Mouse (Mus musculus) embryonic facial prominence, embryonic 11.5 days (tissue): ENCODE measurements around the gene Pogk. TPM values are rescaled to one million over a fixed set of nuclear protein-coding genes. Genes with fewer than 3 reads are reported as not detected.

Source experiments
- ATAC-seq: fragments of 200-750 bp; cut with Nextera tagmentation; replicated peaks from 2 replicates; pipeline ENCODE4 v1.8.0; 2017; ENCODE audit warnings: low read depth; ENCODE audit not compliant: insufficient number of reproducible peaks, low FRiP score, low TSS enrichment
- DNase-seq: peaks from one replicate; pipeline ENCODE4 v3.0.0-alpha.2; 2015; ENCODE audit warnings: low spot score
- H3K27ac ChIP-seq: fragments of 300-500 bp; sonication (generic); replicated peaks from 2 replicates; pipeline ENCODE4 v1.5.1; 2014; ENCODE audit warnings: mild to moderate bottlenecking, low read depth, low read length, control low read depth
- H3K27me3 ChIP-seq: fragments of 300-500 bp; sonication (generic); 2 replicates; pipeline ENCODE4 v1.6.1; 2014; ENCODE audit warnings: mild to moderate bottlenecking, low read length, moderate library complexity, mixed read lengths; ENCODE audit not compliant: control insufficient read depth, insufficient read depth
- H3K36me3 ChIP-seq: fragments of 300-500 bp; sonication (generic); replicated peaks from 2 replicates; pipeline ENCODE4 v1.6.1; 2014; ENCODE audit warnings: low read depth, mild to moderate bottlenecking, low read length, moderate library complexity, mixed read lengths; ENCODE audit not compliant: control insufficient read depth, insufficient read depth
- H3K4me1 ChIP-seq: fragments of 300-500 bp; sonication (generic); 2 replicates; pipeline ENCODE4 v1.6.1; 2014; ENCODE audit warnings: low read length, mixed read lengths; ENCODE audit not compliant: control insufficient read depth, insufficient read depth
- H3K4me2 ChIP-seq: fragments of 300-500 bp; sonication (generic); 2 replicates; pipeline ENCODE4 v1.6.1; 2014; ENCODE audit warnings: low read depth, mild to moderate bottlenecking, control low read depth, low read length, moderate library complexity
- H3K4me3 ChIP-seq: fragments of 300-500 bp; sonication (generic); 2 replicates; pipeline ENCODE4 v1.5.1; 2014; ENCODE audit warnings: low read depth, low read length, control low read depth
- H3K9ac ChIP-seq: fragments of 300-500 bp; sonication (generic); replicated peaks from 2 replicates; pipeline ENCODE4 v1.6.1; 2014; ENCODE audit warnings: mild to moderate bottlenecking, control low read depth, low read length
- H3K9me3 ChIP-seq: fragments of 300-500 bp; sonication (generic); replicated peaks from 2 replicates; pipeline ENCODE4 v1.6.1; 2016; ENCODE audit warnings: mild to moderate bottlenecking, low read length, inconsistent platforms, mixed read lengths; ENCODE audit not compliant: control insufficient read depth
- WGBS: fragments of 180-500 bp; shearing (Covaris S2); extraction: QIAGEN DNeasy Blood & Tissue Kit; methylation state at CpG from one replicate; pipeline ENCODE4 v1.1.7; 2014; 5-methylcytosine and 5-hydroxymethylcytosine counted together
- polyA plus RNA-seq: library from polyadenylated mRNA; unstranded; fragments of >200 nt; fragmentation: Nextera tagmentation; extraction: Ambion mirVana; gene quantifications from 2 replicates; pipeline ENCODE4 v1.2.1, GENCODE M21; 2014

The Pogk gene
- polyA plus RNA-seq, 1 experiment from 2014 or later, result 28.1 TPM

DNA sequence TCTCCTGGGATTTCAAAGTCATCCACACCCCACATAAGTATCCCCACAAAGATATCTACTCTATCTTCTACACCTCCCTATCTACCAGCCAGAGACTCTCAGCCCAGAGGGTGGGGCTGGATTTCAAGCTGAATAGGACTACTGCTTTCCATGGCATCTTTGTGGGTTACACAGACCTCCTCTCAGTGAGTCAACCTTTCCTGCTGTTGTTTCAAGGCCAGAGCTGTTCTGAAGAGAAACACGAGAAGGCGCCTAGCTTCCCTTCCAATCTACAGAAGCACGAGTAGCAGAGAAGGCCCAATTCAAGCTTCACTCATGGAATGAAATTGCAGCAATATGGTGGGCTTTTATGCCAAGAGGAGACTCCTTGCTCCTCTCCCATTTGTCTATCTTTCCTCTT lies 5.8 kb downstream of the Pogk start:
- H3K4me2 ChIP-seq, result no peak overlapping the region
- H3K27me3 ChIP-seq, result no peaks in the 10 kb centered on the region
- 0 out of 2 replicates have a peak, but pooled peaks cover 2% of the 10 kb centered on the region for H3K4me1 ChIP-seq
- H3K4me3 ChIP-seq, result no peak overlapping the region
- H3K36me3 ChIP-seq, result peaks cover 12% of the 10 kb centered on the region; the same call in 1 of the 2 replicates
- 90% methylated on average over 3 of the region's 3 CpGs for WGBS
- no peaks in the 10 kb centered on the region for H3K9me3 ChIP-seq
- DNase-seq (no peak), ATAC-seq (no peak)
- no peak overlapping the region for H3K27ac ChIP-seq
- H3K9ac ChIP-seq, result no peak overlapping the region

- Histone ChIP-seq H3K4me1 (no peaks in the 10 kb centered on the region), H3K9ac (no peak overlapping the region), H3K4me2 (no peak overlapping the region), H3K4me3 (no peak overlapping the region), H3K27me3 (no peaks in the 10 kb centered on the region), H3K36me3 (peaks cover 22% of the 10 kb centered on the region), H3K9me3 (no peaks in the 10 kb centered on the region), H3K27ac (no peak overlapping the region)
- ATAC-seq (no peak), DNase-seq (no peak)
- 91% methylated on average over 4 of the region's 4 CpGs for WGBS
These were observed 7.7 kb downstream of the Pogk start for GRCm38 (mm10) chr1:166402003-166402402.

DNA sequence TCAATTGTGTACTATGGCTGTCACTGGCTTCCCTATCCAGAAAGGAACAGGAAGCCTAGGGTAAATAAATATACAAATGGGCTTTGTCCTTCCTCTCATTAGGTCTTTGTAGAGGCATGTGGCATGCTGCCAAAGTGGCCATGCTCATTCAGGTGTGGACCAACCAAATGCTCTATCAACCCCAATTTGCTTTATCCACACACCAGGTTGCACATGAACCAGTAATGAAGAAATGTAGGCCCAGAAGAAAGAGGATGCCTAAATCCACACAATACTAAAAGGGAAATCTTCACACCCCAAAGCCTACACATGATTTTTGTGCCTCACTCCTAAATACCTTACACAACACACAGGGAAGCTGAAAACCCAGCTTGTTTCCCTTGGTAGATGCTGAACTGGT lies 8.2 kb downstream of the Pogk start:
- ATAC-seq (no peak), DNase-seq (no peak)
- no peak overlapping the region for H3K9ac ChIP-seq
- no peak overlapping the region for H3K27ac ChIP-seq
- H3K36me3 ChIP-seq, result peaks cover 22% of the 10 kb centered on the region
- no peaks in the 10 kb centered on the region for H3K27me3 ChIP-seq
- H3K9me3 ChIP-seq, result no peaks in the 10 kb centered on the region
- no peak overlapping the region for H3K4me3 ChIP-seq
- no peaks in the 10 kb centered on the region for H3K4me1 ChIP-seq
- no peak overlapping the region for H3K4me2 ChIP-seq

DNA sequence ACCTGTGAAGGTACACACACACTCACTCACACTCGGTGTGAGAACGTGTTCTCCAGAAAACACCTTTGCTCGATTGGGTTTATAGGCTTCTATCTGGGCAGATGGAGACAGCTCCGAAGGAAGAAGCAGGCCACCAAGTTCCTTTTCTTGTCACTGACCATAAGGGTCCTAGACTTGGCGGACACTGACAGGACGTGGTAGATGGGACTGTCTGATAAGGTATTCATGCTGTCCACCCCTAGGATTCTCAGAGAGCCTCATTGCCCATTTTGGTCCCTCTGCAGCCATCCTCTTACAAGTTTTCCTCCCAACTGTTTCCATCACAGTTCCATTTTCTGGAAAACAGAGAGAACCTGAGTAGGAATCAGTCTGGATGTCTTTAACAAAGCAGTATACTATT lies 13.3 kb downstream of the Pogk start:
- Histone ChIP-seq H3K4me2 (no peak overlapping the region), H3K36me3 (peaks cover 27% of the 10 kb centered on the region), H3K9ac (no peak overlapping the region), H3K9me3 (no peaks in the 10 kb centered on the region), H3K4me1 (no peaks in the 10 kb centered on the region), H3K27ac (no peak overlapping the region), H3K27me3 (no peaks in the 10 kb centered on the region), H3K4me3 (no peak overlapping the region)
- ATAC-seq (no peak), DNase-seq (no peak)
- WGBS, result 95% methylated on average over 6 of the region's 6 CpGs

GRCm38 (mm10) chr1:166395661-166396060 lies 14.0 kb downstream of the Pogk start:
- Histone ChIP-seq H3K36me3 (peaks cover 28% of the 10 kb centered on the region), H3K4me2 (no peak overlapping the region), H3K4me3 (no peak overlapping the region), H3K27me3 (no peaks in the 10 kb centered on the region), H3K27ac (no peak overlapping the region), H3K9ac (no peak overlapping the region), H3K4me1 (no peaks in the 10 kb centered on the region), H3K9me3 (no peaks in the 10 kb centered on the region)
- DNase-seq (no peak), ATAC-seq (no peak)
- WGBS, result 85% methylated on average over 5 of the region's 5 CpGs

GRCm38 (mm10) chr1:166394770-166395169 lies 14.9 kb downstream of the Pogk start:
- 86% methylated on average over 4 of the region's 4 CpGs for WGBS
- H3K27ac ChIP-seq, result no peak overlapping the region

GRCm38 (mm10) chr1:166391671-166392070 lies 18.0 kb downstream of the Pogk start:
- DNase-seq, result no peak
- no peak overlapping the region for H3K4me2 ChIP-seq
- H3K4me1 ChIP-seq, result no peaks in the 10 kb centered on the region
- no peak for ATAC-seq
- H3K4me3 ChIP-seq, result no peak overlapping the region
- no peaks in the 10 kb centered on the region for H3K9me3 ChIP-seq
- WGBS, result 96% methylated on average over 6 of the region's 6 CpGs
- H3K9ac ChIP-seq, result no peak overlapping the region
- H3K36me3 ChIP-seq, result peaks cover 16% of the 10 kb centered on the region
- no peak overlapping the region for H3K27ac ChIP-seq
- H3K27me3 ChIP-seq, result no peaks in the 10 kb centered on the region

More at GRCm38 (mm10) chr1:166394770-166395169, 14.9 kb downstream of the Pogk start:
- no peak overlapping the region for H3K4me3 ChIP-seq
- no peaks in the 10 kb centered on the region for H3K4me1 ChIP-seq
- H3K9me3 ChIP-seq, result no peaks in the 10 kb centered on the region
- peaks cover 33% of the 10 kb centered on the region for H3K36me3 ChIP-seq
- no peak overlapping the region for H3K4me2 ChIP-seq
- H3K27me3 ChIP-seq, result no peaks in the 10 kb centered on the region
- H3K9ac ChIP-seq, result no peak overlapping the region
- DNase-seq (no peak), ATAC-seq (no peak)

- Histone ChIP-seq H3K4me3 (no peak overlapping the region), H3K4me2 (no peak overlapping the region), H3K27ac (no peak overlapping the region), H3K9me3 (no peaks in the 10 kb centered on the region), H3K27me3 (no peaks in the 10 kb centered on the region), H3K36me3 (peaks cover 19% of the 10 kb centered on the region), H3K9ac (no peak overlapping the region), H3K4me1 (no peaks in the 10 kb centered on the region)
- DNase-seq, result no peak
- WGBS, result 92% methylated on average over 16 of the region's 16 CpGs
- ATAC-seq, result no peak
These were observed 20.1 kb downstream of the Pogk start for GRCm38 (mm10) chr1:166389406-166390125.
